Mouse (Mus musculus): ENCODE results near the gene Sprr2k. TPM values are rescaled to one million over a fixed set of nuclear protein-coding genes. Genes with fewer than 3 reads are reported as not detected.

Gene Sprr2k
- total RNA-seq (2021), result not detected
- not detected in 2 replicates for polyA plus RNA-seq (2012; rRNA removed)
- long read RNA-seq, result 0 reads

DNA sequence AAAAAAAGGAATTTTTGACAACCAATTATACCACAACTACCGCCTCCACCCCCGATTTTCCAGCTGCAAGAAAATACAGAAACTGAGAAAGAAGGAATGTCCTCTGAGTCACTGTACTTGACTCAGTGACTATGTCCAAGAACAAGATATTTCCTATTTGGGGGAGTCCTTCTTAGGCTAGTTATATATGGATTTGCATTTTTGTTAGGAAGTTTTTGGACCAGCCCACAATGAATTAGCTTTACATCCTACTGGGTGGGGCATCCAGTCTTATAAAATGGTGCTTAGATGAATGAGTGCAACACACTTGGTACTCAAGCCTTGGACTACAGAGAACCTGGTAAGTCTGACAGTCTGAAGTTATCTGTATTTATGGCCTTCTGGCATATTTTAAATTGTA, at the start of gene Sprr2k:
Gene Sprr2k (plus strand): TSS at position 301 of the 400 bp plus-strand sequence.
- H3K79me2 ChIP-seq (replicated peaks; ENCODE audit: control insufficient read depth, insufficient read depth, low read length), result no peaks in the 10 kb centered on the region
- 71% methylated on average over 2 of the region's 2 CpGs for WGBS
- no peaks in the 10 kb centered on the region for H3K27me3 ChIP-seq (ENCODE audit: control insufficient read depth, insufficient read depth, low read length)
- intact Hi-C loops (cut with DNase I), result no loop called here
- no peak for DNase-seq
- no peak within 1 kb of the TSS for H3K9ac ChIP-seq (ENCODE audit: low read depth, low read length)
- H3K27ac ChIP-seq, result no peak within 1 kb of the TSS
- TF ChIP-seq POLR2A (IDR thresholded peaks at IDR 0.05; ENCODE audit: insufficient read depth, low read depth, low read length) (no peak), CTCF (IDR thresholded peaks at IDR 0.05) (no peak), EP300 (IDR thresholded peaks at IDR 0.05; ENCODE audit: insufficient read depth, low read depth, low read length) (no peak)
- no peak within 1 kb of the TSS for H3K4me3 ChIP-seq
- no peaks in the 10 kb centered on the region for H3K36me3 ChIP-seq (ENCODE audit: control insufficient read depth, insufficient read depth, low read length)
- H3K4me1 ChIP-seq (ENCODE audit: control insufficient read depth, insufficient read depth, low read length), result no peaks in the 10 kb centered on the region

DNA sequence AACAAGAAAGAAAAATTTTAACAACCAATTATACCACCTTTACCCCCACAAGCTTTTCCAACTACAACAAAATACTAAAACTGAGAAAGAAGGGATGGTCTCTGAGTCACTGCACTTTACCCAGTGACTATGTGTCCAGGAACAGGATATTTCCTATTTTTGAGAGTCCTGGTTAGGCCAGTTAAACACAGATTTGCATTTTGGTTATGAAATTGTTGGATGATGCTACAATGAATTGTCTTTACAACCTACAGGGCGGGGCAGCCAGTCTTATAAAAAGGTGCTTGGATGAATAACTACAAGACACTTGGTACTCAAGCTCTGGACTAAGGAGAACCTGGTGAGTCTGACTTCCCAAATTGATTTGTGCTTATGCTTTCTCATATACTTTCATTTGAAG, 47.0 kb upstream of the Sprr2k start, which contains the start of gene Sprr2h:
Gene Sprr2h (plus strand): TSS at position 301 of the 400 bp plus-strand sequence.
- intact Hi-C loops (cut with DNase I), result no loop called here
- H3K79me2 ChIP-seq (replicated peaks; ENCODE audit: control insufficient read depth, insufficient read depth, low read length), result no peaks in the 10 kb centered on the region
- H3K36me3 ChIP-seq (ENCODE audit: control insufficient read depth, insufficient read depth, low read length), result no peaks in the 10 kb centered on the region
- no peak within 1 kb of the TSS for H3K9ac ChIP-seq (ENCODE audit: low read depth, low read length)
- no peak within 1 kb of the TSS for H3K27ac ChIP-seq
- H3K27me3 ChIP-seq (ENCODE audit: control insufficient read depth, insufficient read depth, low read length), result no peaks in the 10 kb centered on the region
- no peak for DNase-seq
- no peaks in the 10 kb centered on the region for H3K4me1 ChIP-seq (ENCODE audit: control insufficient read depth, insufficient read depth, low read length)
- WGBS, result 65% methylated on average over 1 of the region's 1 CpGs
- no peak for TF ChIP-seq CTCF (IDR thresholded peaks at IDR 0.05)
- no peak for TF ChIP-seq EP300 (IDR thresholded peaks at IDR 0.05; ENCODE audit: insufficient read depth, low read depth, low read length)
- TF ChIP-seq POLR2A (IDR thresholded peaks at IDR 0.05; ENCODE audit: insufficient read depth, low read depth, low read length), result no peak
- no peak within 1 kb of the TSS for H3K4me3 ChIP-seq

GRCm38 (mm10) chr3:92394301-92394700, 38.1 kb upstream of the Sprr2k start:
- Histone ChIP-seq H3K4me3 (no peak overlapping the region), H3K27me3 (ENCODE audit: control insufficient read depth, insufficient read depth, low read length) (no peaks in the 10 kb centered on the region), H3K9ac (ENCODE audit: low read depth, low read length) (no peak overlapping the region), H3K27ac (no peak overlapping the region), H3K36me3 (ENCODE audit: control insufficient read depth, insufficient read depth, low read length) (no peaks in the 10 kb centered on the region), H3K4me1 (ENCODE audit: control insufficient read depth, insufficient read depth, low read length) (no peaks in the 10 kb centered on the region), H3K79me2 (replicated peaks; ENCODE audit: control insufficient read depth, insufficient read depth, low read length) (no peaks in the 10 kb centered on the region)
- intact Hi-C loops (cut with DNase I), result loop anchor here (2.0 kb wide), 1 partner anchor 114 kb away; no protein-coding TSS in a partner anchor
- peak; percentile 47 for TF ChIP-seq CTCF (IDR thresholded peaks at IDR 0.05)
- TF ChIP-seq POLR2A (IDR thresholded peaks at IDR 0.05; ENCODE audit: insufficient read depth, low read depth, low read length), result no peak
- no peak for DNase-seq
- 14% methylated on average over 1 of the region's 1 CpGs for WGBS

DNA sequence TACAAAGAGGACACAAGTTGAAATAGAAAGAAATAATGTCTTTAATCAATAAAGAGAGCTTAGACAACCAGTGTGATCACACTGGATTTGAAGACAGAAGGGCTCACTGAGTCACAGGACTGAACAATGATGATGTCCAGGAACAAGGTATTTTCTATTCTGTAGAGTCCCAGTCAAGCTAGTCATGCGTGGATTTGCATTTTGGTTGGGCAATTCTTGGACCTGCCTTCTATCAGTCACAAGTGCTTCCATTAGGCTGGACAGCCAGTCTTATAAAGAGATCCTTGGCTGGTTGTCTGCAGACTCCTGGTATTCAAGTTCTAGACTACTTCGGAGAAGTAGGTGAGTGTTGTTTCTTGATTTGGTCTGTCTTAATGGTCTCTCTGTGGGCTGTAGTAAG, 24.7 kb upstream of the Sprr2k start, which contains the start of gene Sprr2i:
Gene Sprr2i (plus strand): TSS at position 301 of the 400 bp plus-strand sequence.
- Histone ChIP-seq H3K9ac (ENCODE audit: low read depth, low read length) (no peak within 1 kb of the TSS), H3K4me3 (no peak within 1 kb of the TSS), H3K4me1 (ENCODE audit: control insufficient read depth, insufficient read depth, low read length) (no peaks in the 10 kb centered on the region), H3K27ac (no peak within 1 kb of the TSS), H3K79me2 (replicated peaks; ENCODE audit: control insufficient read depth, insufficient read depth, low read length) (no peaks in the 10 kb centered on the region), H3K27me3 (ENCODE audit: control insufficient read depth, insufficient read depth, low read length) (no peaks in the 10 kb centered on the region), H3K36me3 (ENCODE audit: control insufficient read depth, insufficient read depth, low read length) (no peaks in the 10 kb centered on the region)
- WGBS, result 84% methylated on average over 2 of the region's 2 CpGs
- intact Hi-C loops (cut with DNase I), result no loop called here
- DNase-seq, result no peak
- TF ChIP-seq CTCF (IDR thresholded peaks at IDR 0.05), result no peak
- TF ChIP-seq EP300 (IDR thresholded peaks at IDR 0.05; ENCODE audit: insufficient read depth, low read depth, low read length), result no peak
- no peak for TF ChIP-seq POLR2A (IDR thresholded peaks at IDR 0.05; ENCODE audit: insufficient read depth, low read depth, low read length)

- DNase-seq, result no peak
- no peak within 1 kb of the TSS for H3K9ac ChIP-seq (ENCODE audit: low read depth, low read length)
- H3K79me2 ChIP-seq (replicated peaks; ENCODE audit: control insufficient read depth, insufficient read depth, low read length), result no peaks in the 10 kb centered on the region
- intact Hi-C loops (cut with DNase I), result no loop called here
- no peaks in the 10 kb centered on the region for H3K27me3 ChIP-seq (ENCODE audit: control insufficient read depth, insufficient read depth, low read length)
- TF ChIP-seq CTCF (IDR thresholded peaks at IDR 0.05), result no peak
- no peak within 1 kb of the TSS for H3K4me3 ChIP-seq
- H3K36me3 ChIP-seq (ENCODE audit: control insufficient read depth, insufficient read depth, low read length), result no peaks in the 10 kb centered on the region
- H3K4me1 ChIP-seq (ENCODE audit: control insufficient read depth, insufficient read depth, low read length), result no peaks in the 10 kb centered on the region
- H3K27ac ChIP-seq, result no peak within 1 kb of the TSS
- WGBS, result 88% methylated on average over 2 of the region's 2 CpGs
Measured at GRCm38 (mm10) chr3:92417782-92418181, 14.6 kb upstream of the Sprr2k start, which contains the start of gene Sprr2j-ps. Gene Sprr2j-ps, plus strand, starts transcription at chr3:92418082.

DNA sequence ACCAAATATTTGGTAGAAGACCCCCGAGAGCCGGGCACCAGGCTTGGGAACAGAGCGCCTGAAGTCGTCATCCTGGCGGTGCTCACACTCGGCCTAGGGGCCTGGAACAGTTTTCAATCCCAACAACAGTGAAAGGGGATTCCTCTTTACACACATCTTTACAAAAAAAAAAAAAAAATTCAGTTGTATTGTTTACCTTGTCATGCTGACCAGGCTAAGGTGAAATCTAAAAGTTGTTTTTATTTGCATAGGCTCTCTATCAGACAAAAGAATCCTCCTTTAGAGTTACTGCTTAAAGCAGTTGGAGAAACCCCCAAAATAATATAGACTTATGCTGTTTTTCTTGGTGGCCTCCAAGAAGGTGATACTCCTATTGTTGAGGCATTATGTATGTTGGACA, 3.1 kb upstream of the Sprr2k start, which contains the start of gene Gm9774:
Gene Gm9774 (minus strand): TSS at position 101 of the 400 bp plus-strand sequence.
- TF ChIP-seq CTCF (IDR thresholded peaks at IDR 0.05) (no peak), EP300 (IDR thresholded peaks at IDR 0.05; ENCODE audit: insufficient read depth, low read depth, low read length) (no peak), POLR2A (IDR thresholded peaks at IDR 0.05; ENCODE audit: insufficient read depth, low read depth, low read length) (no peak)
- DNase-seq, result no peak
- no peak within 1 kb of the TSS for H3K4me3 ChIP-seq
- H3K9ac ChIP-seq (ENCODE audit: low read depth, low read length), result no peak within 1 kb of the TSS
- no peaks in the 10 kb centered on the region for H3K4me1 ChIP-seq (ENCODE audit: control insufficient read depth, insufficient read depth, low read length)
- no peaks in the 10 kb centered on the region for H3K36me3 ChIP-seq (ENCODE audit: control insufficient read depth, insufficient read depth, low read length)
- no peak within 1 kb of the TSS for H3K27ac ChIP-seq
- no peaks in the 10 kb centered on the region for H3K27me3 ChIP-seq (ENCODE audit: control insufficient read depth, insufficient read depth, low read length)
- intact Hi-C loops (cut with DNase I), result no loop called here
- H3K79me2 ChIP-seq (replicated peaks; ENCODE audit: control insufficient read depth, insufficient read depth, low read length), result no peaks in the 10 kb centered on the region
- WGBS, result 81% methylated on average over 6 of the region's 6 CpGs
